Mouse (Mus musculus) MEL (cell line): Measurements from ENCODE around the gene Cntnap1. TPM values are rescaled to one million over a fixed set of nuclear protein-coding genes. Genes with fewer than 3 reads are reported as not detected.

Experiments used
- DNase-seq: peaks from one replicate; pipeline ENCODE4 v3.0.0; 2011; ENCODE audit warnings: low read depth, low spot score
- H3K27ac ChIP-seq: 2 replicates; pipeline ENCODE4 v1.5.1; 2012; ENCODE audit warnings: low read depth, mild to moderate bottlenecking, control low read depth, low read length, moderate library complexity; ENCODE audit not compliant: control insufficient read depth
- H3K27me3 ChIP-seq, 2 experiments: fragments of 150-350 bp in 1 of 2; sonication (generic) in 1 of 2; 2 replicates each; pipeline ENCODE4 v1.6.1; 2012; ENCODE audit warnings: low read length in 2 of 2, mild to moderate bottlenecking in 2 of 2, improper control_type of control experiment in 1 of 2, moderate library complexity in 1 of 2; ENCODE audit not compliant: insufficient read depth in 2 of 2, control insufficient read depth in 1 of 2
- H3K36me3 ChIP-seq, 2 experiments: 2 replicates each; pipeline ENCODE4 v1.6.1; 2012 to 2014; ENCODE audit warnings: low read length in 2 of 2, improper control_type of control experiment in 1 of 2, inconsistent platforms in 1 of 2, mild to moderate bottlenecking in 1 of 2; ENCODE audit not compliant: insufficient read depth in 2 of 2, control insufficient read depth in 1 of 2
- H3K4me1 ChIP-seq, 2 experiments: fragments of 150-350 bp in 1 of 2; sonication (generic) in 1 of 2; 2 replicates each; pipeline ENCODE4 v1.6.1; 2012; ENCODE audit warnings: low read length in 2 of 2, improper control_type of control experiment in 1 of 2, mild to moderate bottlenecking in 1 of 2; ENCODE audit not compliant: insufficient read depth in 2 of 2, control insufficient read depth in 1 of 2
- H3K4me3 ChIP-seq, 2 experiments: fragments of 150-350 bp in 1 of 2; sonication (generic) in 1 of 2; 2 replicates each; pipeline ENCODE4 v1.5.1; 2012; ENCODE audit warnings: low read depth in 2 of 2, low read length in 2 of 2, mild to moderate bottlenecking in 2 of 2, moderate library complexity in 2 of 2, control low read depth in 1 of 2, improper control_type of control experiment in 1 of 2; ENCODE audit not compliant: control insufficient read depth in 1 of 2, insufficient read depth in 1 of 2
- H3K79me2 ChIP-seq: 2 replicates; pipeline ENCODE4 v1.6.1; 2012; ENCODE audit warnings: mild to moderate bottlenecking, low read length, moderate library complexity; ENCODE audit not compliant: control insufficient read depth, poor library complexity, insufficient read depth
- H3K9ac ChIP-seq: 2 replicates; pipeline ENCODE4 v1.6.1; 2012; ENCODE audit warnings: low read depth, mild to moderate bottlenecking, control low read depth, low read length, moderate library complexity; ENCODE audit not compliant: control insufficient read depth, poor library complexity, severe bottlenecking
- H3K9me3 ChIP-seq: fragments of 150-350 bp; sonication (generic); replicated peaks from 2 replicates; pipeline ENCODE4 v1.6.1; 2012; ENCODE audit warnings: mild to moderate bottlenecking, low read length, improper control_type of control experiment, moderate library complexity; ENCODE audit not compliant: insufficient read depth
- CHD1 ChIP-seq: IDR thresholded peaks from 2 replicates; pipeline ENCODE4 v1.6.1; 2012; ENCODE audit warnings: low read depth, mild to moderate bottlenecking, inconsistent platforms, low read length, improper control_type of control experiment
- CHD2 ChIP-seq: IDR thresholded peaks from 2 replicates; pipeline ENCODE4 v1.6.1; 2011; ENCODE audit warnings: low read length, improper control_type of control experiment
- CTCF ChIP-seq, 3 experiments: IDR thresholded peaks in 2 of 3; conservative IDR thresholded peaks in 1 of 3; 2 replicates each; pipeline ENCODE4 v1.5.1; 2011 to 2012; ENCODE audit warnings: low read length in 3 of 3, low read depth in 2 of 3, mild to moderate bottlenecking in 2 of 3, improper control_type of control experiment in 1 of 3, inconsistent platforms in 1 of 3, mixed read lengths in 1 of 3, moderate library complexity in 1 of 3; ENCODE audit not compliant: control insufficient read depth in 1 of 3, insufficient read depth in 1 of 3, poor library complexity in 1 of 3, severe bottlenecking in 1 of 3
- E2F4 ChIP-seq: IDR thresholded peaks from 2 replicates; pipeline ENCODE4 v1.6.1; 2011; ENCODE audit warnings: low read depth, low read length, improper control_type of control experiment, borderline replicate concordance
- ELF1 ChIP-seq: IDR thresholded peaks from 2 replicates; pipeline ENCODE4 v1.6.1; 2014; ENCODE audit warnings: low read depth, mild to moderate bottlenecking, inconsistent platforms, low read length, improper control_type of control experiment, moderate library complexity
- EP300 ChIP-seq, 2 experiments: IDR thresholded peaks; 2 replicates each; pipeline ENCODE4 v1.6.1; 2011; ENCODE audit warnings: improper control_type of control experiment in 2 of 2, low read length in 2 of 2, low read depth in 1 of 2, mild to moderate bottlenecking in 1 of 2
- HCFC1 ChIP-seq: IDR thresholded peaks from 2 replicates; pipeline ENCODE4 v1.6.1; 2012; ENCODE audit warnings: low read depth, mild to moderate bottlenecking, inconsistent platforms, low read length, improper control_type of control experiment, moderate library complexity
- MAFK ChIP-seq: IDR thresholded peaks from 2 replicates; pipeline ENCODE4 v1.6.1; 2011; ENCODE audit warnings: low read depth, mild to moderate bottlenecking, low read length, improper control_type of control experiment, borderline replicate concordance
- MAX ChIP-seq: IDR thresholded peaks from 2 replicates; pipeline ENCODE4 v1.6.1; 2011; ENCODE audit warnings: low read length, improper control_type of control experiment
- MXI1 ChIP-seq: IDR thresholded peaks from 2 replicates; pipeline ENCODE4 v1.6.1; 2011; ENCODE audit warnings: mild to moderate bottlenecking, low read depth, low read length, improper control_type of control experiment
- POLR2A ChIP-seq, 2 experiments: IDR thresholded peaks; 2 replicates each; pipeline ENCODE4 v1.6.1; 2011 to 2012; ENCODE audit warnings: low read length in 2 of 2, mild to moderate bottlenecking in 2 of 2, control low read depth in 1 of 2, improper control_type of control experiment in 1 of 2, low read depth in 1 of 2, moderate library complexity in 1 of 2; ENCODE audit not compliant: control insufficient read depth in 1 of 2, insufficient read depth in 1 of 2, poor library complexity in 1 of 2
- RCOR1 ChIP-seq: IDR thresholded peaks from 2 replicates; pipeline ENCODE4 v1.6.1; 2012; ENCODE audit warnings: low read depth, mild to moderate bottlenecking, inconsistent platforms, low read length, improper control_type of control experiment
- SIN3A ChIP-seq: IDR thresholded peaks from 2 replicates; pipeline ENCODE4 v1.6.1; 2012; ENCODE audit warnings: low read length, improper control_type of control experiment, inconsistent platforms
- SMC3 ChIP-seq: IDR thresholded peaks from 2 replicates; pipeline ENCODE4 v1.6.1; 2011; ENCODE audit warnings: low read depth, low read length, improper control_type of control experiment
- USF1 ChIP-seq: IDR thresholded peaks from 2 replicates; pipeline ENCODE4 v1.6.1; 2014; ENCODE audit warnings: low read depth, mild to moderate bottlenecking, inconsistent platforms, low read length, improper control_type of control experiment, moderate library complexity
- USF2 ChIP-seq, 2 experiments: IDR thresholded peaks; 2 replicates each; pipeline ENCODE4 v1.6.1; 2011 to 2012; ENCODE audit warnings: improper control_type of control experiment in 2 of 2, low read length in 2 of 2, borderline replicate concordance in 1 of 2, inconsistent platforms in 1 of 2, low read depth in 1 of 2, mild to moderate bottlenecking in 1 of 2; ENCODE audit not compliant: insufficient read depth in 1 of 2
- ZC3H11A ChIP-seq: IDR thresholded peaks from 2 replicates; pipeline ENCODE4 v1.6.1; 2012; ENCODE audit warnings: low read depth, mild to moderate bottlenecking, inconsistent platforms, low read length, improper control_type of control experiment
- ZNF384 ChIP-seq: IDR thresholded peaks from 2 replicates; pipeline ENCODE4 v1.6.1; 2012; ENCODE audit warnings: low read depth, mild to moderate bottlenecking, inconsistent platforms, low read length, improper control_type of control experiment
- polyA plus RNA-seq, 2 experiments: library from polyadenylated mRNA; stranded (reverse) in 1 of 2; unstranded in 1 of 2; fragments of >175 nt in 1 of 2; fragments of >200 nt in 1 of 2; gene quantifications; 2 replicates each; pipeline versions ENCODE4 v1.2.1 to v1.2.4; 2012; ENCODE audit warnings: low replicate concordance in 2 of 2, low read depth in 1 of 2; ENCODE audit not compliant: insufficient read length in 2 of 2, insufficient read depth in 1 of 2, missing spikeins in 1 of 2
- total RNA-seq: library from RNA; depleted of rRNA; stranded (reverse); fragments of 300-350 nt; gene quantifications from 2 replicates; pipeline ENCODE4 v1.2.3, GENCODE M21; 2012

Cntnap1 gene
- total and polyA plus RNA-seq, 3 experiments, result 0.01 TPM; not detected in 2

DNA sequence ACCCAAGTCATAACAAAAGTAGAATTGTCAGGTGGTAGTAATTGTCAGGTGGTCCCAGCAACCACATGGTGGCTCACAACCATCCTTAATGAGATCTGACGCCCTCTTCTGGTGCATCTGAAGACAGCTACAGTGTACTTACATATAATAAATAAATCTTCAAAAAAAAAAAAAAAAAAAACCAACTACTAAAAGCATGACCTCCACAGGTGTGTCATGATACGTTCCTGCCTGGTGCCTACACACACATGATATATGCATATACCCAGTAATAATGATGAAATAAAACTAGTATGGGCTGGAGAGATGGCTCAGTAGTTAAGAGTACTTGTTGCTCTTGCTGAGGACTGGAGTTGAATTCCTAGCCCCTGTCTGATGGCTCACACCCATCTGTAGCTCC is 19.3 kb upstream of the Cntnap1 start:
- H3K9ac ChIP-seq, result no peak overlapping the region
- H3K27ac ChIP-seq, result no peak overlapping the region
- TF ChIP-seq ZNF384 (peak; percentile 82), MAFK (no peak), USF1 (no peak), HCFC1 (no peak), E2F4 (no peak), EP300 (IDR thresholded peaks at IDR 0.05; ENCODE audit: low read depth in 1 of 2, low read length in 2 of 2) (no peak), CTCF (IDR thresholded peaks at IDR 0.05 in 2 of 3, conservative IDR thresholded peaks at IDR 0.05 in 1 of 3; ENCODE audit: control insufficient read depth in 1 of 3, insufficient read depth in 1 of 3, low read depth in 2 of 3, low read length in 3 of 3, poor library complexity in 1 of 3, severe bottlenecking in 1 of 3) (peak in 1 of 3 experiments; percentile 21; a peak in 1 of 6 replicates)
- H3K4me3 ChIP-seq, result no peak overlapping the region
- no peaks in the 10 kb centered on the region; a peak in 3 of 4 replicates for H3K27me3 ChIP-seq
- H3K36me3 ChIP-seq, result no peaks in the 10 kb centered on the region; a peak in 1 of 4 replicates
- DNase-seq, result no peak
- H3K4me1 ChIP-seq, result peaks cover 3 to 9% of the 10 kb centered on the region in 2 experiments; a peak in 2 of 4 replicates
- H3K79me2 ChIP-seq, result no peaks in the 10 kb centered on the region
- no peaks in the 10 kb centered on the region for H3K9me3 ChIP-seq

DNA sequence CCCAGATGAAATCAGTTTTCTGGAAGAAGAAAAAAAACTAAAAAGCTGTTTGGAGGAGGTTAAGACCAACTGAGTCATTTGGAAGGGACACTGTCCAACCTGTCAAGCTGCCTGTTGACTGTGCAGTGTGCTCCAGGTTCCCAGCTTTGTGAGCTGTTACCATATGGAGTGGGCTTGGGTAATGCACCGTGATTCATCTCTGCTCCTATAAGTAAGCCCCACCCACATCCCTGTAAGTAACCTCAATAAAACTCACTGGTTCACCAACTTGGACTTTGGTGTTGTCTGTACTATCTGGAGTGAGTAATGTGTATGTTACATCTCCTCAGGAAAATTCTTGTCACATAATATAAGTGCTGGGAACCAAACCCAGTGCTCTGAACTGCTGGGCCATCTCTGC is 17.5 kb upstream of the Cntnap1 start:
- Histone ChIP-seq H3K9me3 (no peaks in the 10 kb centered on the region), H3K27me3 (peaks cover 0 to 2% of the 10 kb centered on the region in 2 experiments; a peak in 2 of 4 replicates), H3K36me3 (no peaks in the 10 kb centered on the region; a peak in 1 of 4 replicates), H3K9ac (no peak overlapping the region), H3K79me2 (no peaks in the 10 kb centered on the region), H3K27ac (no peak overlapping the region), H3K4me1 (peaks cover 3 to 9% of the 10 kb centered on the region in 2 experiments; a peak in 2 of 4 replicates), H3K4me3 (no peak overlapping the region)
- TF ChIP-seq MXI1, result no peak
- no peak for TF ChIP-seq CHD1
- DNase-seq, result no peak

DNA sequence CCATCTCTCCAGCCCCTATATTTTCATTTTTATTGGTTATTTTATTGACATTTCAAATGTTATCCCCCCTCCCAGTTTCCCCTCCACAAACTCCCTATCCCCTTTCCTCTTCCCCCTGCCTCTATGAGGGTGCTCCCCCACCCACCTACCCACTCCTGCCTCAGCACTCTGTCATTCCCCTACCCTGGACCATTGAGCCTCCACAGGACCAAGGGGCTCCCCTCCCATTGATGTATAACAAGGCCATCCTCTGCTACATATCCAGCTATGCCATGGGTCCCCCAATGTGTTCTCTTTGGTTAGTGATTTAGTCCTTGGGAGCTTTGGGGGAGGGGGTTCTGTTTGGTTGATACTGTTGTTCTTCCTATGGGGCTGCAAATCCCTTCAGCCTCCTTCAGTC is 15.7 kb upstream of the Cntnap1 start:
- peaks cover 0 to under 1% of the 10 kb centered on the region in 2 experiments; a peak in 1 of 4 replicates for H3K4me1 ChIP-seq
- no peak overlapping the region for H3K9ac ChIP-seq
- no peaks in the 10 kb centered on the region for H3K9me3 ChIP-seq
- H3K4me3 ChIP-seq, result no peak overlapping the region
- DNase-seq, result no peak
- peaks cover 1 to 3% of the 10 kb centered on the region in 2 experiments; a peak in 2 of 4 replicates for H3K27me3 ChIP-seq
- TF ChIP-seq MAX (no peak), ZC3H11A (no peak), CHD2 (no peak), RCOR1 (no peak), ELF1 (no peak), SMC3 (no peak), SIN3A (no peak), POLR2A (IDR thresholded peaks at IDR 0.05; ENCODE audit: control insufficient read depth in 1 of 2, insufficient read depth in 1 of 2, low read depth in 1 of 2, low read length in 2 of 2, poor library complexity in 1 of 2) (no peak), USF2 (IDR thresholded peaks at IDR 0.05; ENCODE audit: borderline replicate concordance in 1 of 2, insufficient read depth in 1 of 2, low read depth in 1 of 2, low read length in 2 of 2) (no peak)
- H3K36me3 ChIP-seq, result no peaks in the 10 kb centered on the region; a peak in 1 of 4 replicates
- no peak overlapping the region for H3K27ac ChIP-seq
- no peaks in the 10 kb centered on the region for H3K79me2 ChIP-seq
